Mouse (Mus musculus) kidney, postnatal 0 days (tissue): ENCODE data around the gene Gm17428. TPM values are rescaled to one million over a fixed set of nuclear protein-coding genes. Genes with fewer than 3 reads are reported as not detected.
A peak's percentile ranks its signal among the peaks of the same experiment; 100 is the strongest.

ENCODE experiments used
- ATAC-seq: fragments of 200-750 bp; cut with Nextera tagmentation; replicated peaks from 2 replicates; pipeline ENCODE4 v1.8.0; 2017; ENCODE audit warnings: low read depth, moderate number of reproducible peaks, moderate TSS enrichment, moderate library complexity; ENCODE audit not compliant: low FRiP score
- DNase-seq: peaks from one replicate; pipeline ENCODE4 v3.0.0-alpha.2; 2016; ENCODE audit warnings: low spot score
- H3K27ac ChIP-seq: fragments of 300-500 bp; sonication (generic); 2 replicates; pipeline ENCODE4 v1.5.1; 2014; ENCODE audit warnings: mild to moderate bottlenecking
- H3K27me3 ChIP-seq: fragments of 300-500 bp; sonication (generic); 2 replicates; pipeline ENCODE4 v1.6.1; 2014; ENCODE audit warnings: low read length, mixed read lengths; ENCODE audit not compliant: insufficient read depth
- H3K36me3 ChIP-seq: fragments of 300-500 bp; sonication (generic); 2 replicates; pipeline ENCODE4 v1.6.1; 2014; ENCODE audit warnings: low read length, mixed read lengths; ENCODE audit not compliant: insufficient read depth
- H3K4me1 ChIP-seq: fragments of 300-500 bp; sonication (generic); replicated peaks from 2 replicates; pipeline ENCODE4 v1.6.1; 2014; ENCODE audit warnings: antibody characterized with exemption, low read length, mixed read lengths; ENCODE audit not compliant: insufficient read depth
- H3K4me2 ChIP-seq: fragments of 300-500 bp; sonication (generic); 2 replicates; pipeline ENCODE4 v1.6.1; 2014; ENCODE audit warnings: mild to moderate bottlenecking, low read length, moderate library complexity, mixed read lengths
- H3K4me3 ChIP-seq: fragments of 300-500 bp; sonication (generic); replicated peaks from 2 replicates; pipeline ENCODE4 v1.5.1; 2014; ENCODE audit warnings: low read depth, low read length
- H3K9ac ChIP-seq: fragments of 300-500 bp; sonication (generic); 2 replicates; pipeline ENCODE4 v1.6.1; 2014; ENCODE audit warnings: low read depth, low read length
- H3K9me3 ChIP-seq: fragments of 300-500 bp; sonication (generic); replicated peaks from 2 replicates; pipeline ENCODE4 v1.6.1; 2016; ENCODE audit warnings: low read length, inconsistent platforms, mixed read lengths
- CTCF ChIP-seq: IDR thresholded peaks from 2 replicates; pipeline ENCODE4 v1.5.1; 2016; ENCODE audit warnings: antibody characterized with exemption, low read depth, mild to moderate bottlenecking, moderate library complexity
- WGBS: fragments of 180-500 bp; shearing (Covaris S2); extraction: QIAGEN DNeasy Blood & Tissue Kit; methylation state at CpG from one replicate; pipeline ENCODE4 v1.1.7; 2014; 5-methylcytosine and 5-hydroxymethylcytosine counted together
- polyA plus RNA-seq: library from polyadenylated mRNA; unstranded; fragments of >200 nt; fragmentation: Nextera tagmentation; extraction: Ambion mirVana; gene quantifications from 2 replicates; pipeline ENCODE4 v1.2.1, GENCODE M21; 2015

Gm17428 gene
- polyA plus RNA-seq, 1 experiment from 2014 or later = not detected

DNA sequence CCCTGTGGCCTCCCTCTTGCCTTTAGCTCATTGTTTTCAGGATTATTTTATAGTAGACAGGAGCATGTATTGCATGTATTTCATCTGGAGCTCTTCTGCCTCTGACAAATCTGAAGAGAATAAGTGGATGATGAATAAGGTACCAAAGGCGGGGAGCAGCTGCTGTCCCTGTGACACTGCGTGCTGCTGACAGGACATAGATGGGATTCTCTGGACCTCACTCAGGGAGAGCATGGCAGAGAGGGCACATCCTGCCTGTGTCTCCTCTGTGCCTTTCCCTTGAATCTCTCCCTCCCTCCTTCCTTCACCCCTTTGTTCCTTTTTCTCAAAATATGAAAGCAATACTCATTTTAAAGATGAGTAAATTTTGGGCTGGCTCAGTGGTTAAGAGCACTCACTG, 28.8 kb downstream of the Gm17428 start:
- Histone ChIP-seq H3K27ac (no peak overlapping the region), H3K9ac (no peak overlapping the region), H3K4me3 (no peak overlapping the region), H3K9me3 (no peaks in the 10 kb centered on the region), H3K27me3 (no peaks in the 10 kb centered on the region), H3K4me2 (no peak overlapping the region), H3K36me3 (no peaks in the 10 kb centered on the region), H3K4me1 (peaks cover 9% of the 10 kb centered on the region; the same call in 1 of the 2 replicates)
- DNase-seq (no peak), ATAC-seq (no peak)
- 86% methylated on average over 2 of the region's 2 CpGs for WGBS
- TF ChIP-seq CTCF = no peak

- no peak for ATAC-seq
- DNase-seq = no peak
- WGBS = 89% methylated on average over 8 of the region's 8 CpGs
- H3K27me3 ChIP-seq = no peaks in the 10 kb centered on the region
- H3K4me2 ChIP-seq = no peak overlapping the region
- H3K27ac ChIP-seq = no peak overlapping the region
- no peak for TF ChIP-seq CTCF
- no peaks in the 10 kb centered on the region for H3K36me3 ChIP-seq
- peaks cover 9% of the 10 kb centered on the region; the same call in 1 of the 2 replicates for H3K4me1 ChIP-seq
- no peak overlapping the region for H3K9ac ChIP-seq
- H3K4me3 ChIP-seq = no peak overlapping the region
- no peaks in the 10 kb centered on the region for H3K9me3 ChIP-seq
Measured at GRCm38 (mm10) chr14:55005967-55006366, 29.2 kb downstream of the Gm17428 start.

GRCm38 (mm10) chr14:55006541-55006940, 29.8 kb downstream of the Gm17428 start:
- H3K9ac ChIP-seq = no peak overlapping the region
- H3K4me1 ChIP-seq = peaks cover 9% of the 10 kb centered on the region; the same call in 1 of the 2 replicates
- H3K9me3 ChIP-seq = no peaks in the 10 kb centered on the region
- H3K36me3 ChIP-seq = no peaks in the 10 kb centered on the region
- H3K4me3 ChIP-seq = no peak overlapping the region
- TF ChIP-seq CTCF = no peak
- 64% methylated on average over 3 of the region's 3 CpGs for WGBS
- no peak overlapping the region for H3K4me2 ChIP-seq
- ATAC-seq (no peak), DNase-seq (no peak)
- no peak overlapping the region for H3K27ac ChIP-seq
- H3K27me3 ChIP-seq = no peaks in the 10 kb centered on the region

- Histone ChIP-seq H3K27ac (no peak overlapping the region), H3K4me2 (no peak overlapping the region), H3K27me3 (no peaks in the 10 kb centered on the region), H3K9me3 (no peaks in the 10 kb centered on the region), H3K36me3 (no peaks in the 10 kb centered on the region), H3K9ac (no peak overlapping the region), H3K4me3 (no peak overlapping the region), H3K4me1 (peaks cover 6% of the 10 kb centered on the region; the same call in 1 of the 2 replicates)
- TF ChIP-seq CTCF = no peak
- DNase-seq (no peak), ATAC-seq (no peak)
- WGBS = 87% methylated on average over 9 of the region's 9 CpGs
Measured at GRCm38 (mm10) chr14:55007120-55007908, 30.6 kb downstream of the Gm17428 start.

DNA sequence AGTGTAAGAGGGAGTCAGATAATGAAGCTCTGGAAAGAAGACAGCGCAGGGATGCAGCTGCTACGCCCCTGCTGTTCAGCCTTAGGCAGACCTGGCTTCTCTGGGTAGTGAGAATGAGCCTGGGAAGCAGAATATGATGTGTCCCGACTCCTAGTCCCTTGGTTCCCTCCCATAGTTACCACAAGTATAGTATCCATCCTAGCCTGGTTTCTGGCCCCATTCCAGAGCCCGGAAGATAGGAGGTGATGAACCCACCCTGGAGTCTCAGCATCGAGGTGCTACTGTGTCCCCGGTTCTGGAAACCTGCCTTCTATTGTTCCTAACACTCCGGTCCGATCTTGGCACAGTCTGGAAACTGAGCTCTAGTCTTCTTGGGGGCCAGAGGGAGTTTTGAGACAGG, 31.7 kb downstream of the Gm17428 start:
- Histone ChIP-seq H3K4me2 (no peak overlapping the region), H3K27ac (no peak overlapping the region), H3K36me3 (no peaks in the 10 kb centered on the region), H3K27me3 (no peaks in the 10 kb centered on the region), H3K4me3 (no peak overlapping the region), H3K9ac (no peak overlapping the region), H3K9me3 (no peaks in the 10 kb centered on the region), H3K4me1 (peaks cover 6% of the 10 kb centered on the region; the same call in 1 of the 2 replicates)
- ATAC-seq (no peak), DNase-seq (no peak)
- TF ChIP-seq CTCF = no peak
- WGBS = 78% methylated on average over 8 of the region's 8 CpGs

DNA sequence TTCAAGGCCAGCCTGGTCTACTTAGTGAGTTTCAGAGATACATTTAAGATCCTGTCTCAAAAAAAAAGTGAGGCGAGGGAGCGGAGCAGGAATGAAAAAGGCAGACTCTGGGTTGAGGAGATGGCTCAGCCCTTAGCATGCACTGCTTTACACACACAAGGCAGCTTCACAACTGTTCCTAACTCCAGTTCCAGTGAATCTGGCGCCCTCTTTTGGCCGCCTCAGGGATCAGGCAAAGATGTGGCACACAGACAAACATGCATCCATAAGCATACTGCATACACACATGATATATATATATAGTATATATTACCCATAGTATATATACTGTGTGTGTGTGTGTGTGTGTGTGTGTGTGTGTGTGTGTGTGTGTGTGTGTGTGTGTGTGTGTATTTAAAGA, 34.4 kb downstream of the Gm17428 start:
- 64% methylated on average over 4 of the region's 4 CpGs for WGBS
- Histone ChIP-seq H3K4me3 (no peak overlapping the region), H3K4me2 (no peak overlapping the region), H3K9me3 (no peaks in the 10 kb centered on the region), H3K4me1 (no peaks in the 10 kb centered on the region), H3K9ac (no peak overlapping the region), H3K36me3 (no peaks in the 10 kb centered on the region), H3K27me3 (no peaks in the 10 kb centered on the region), H3K27ac (no peak overlapping the region)
- ATAC-seq (no peak), DNase-seq (no peak)
- peak; percentile 44; the same call in 1 of the 2 replicates for TF ChIP-seq CTCF
